Mouse (Mus musculus) forebrain, embryonic 10.5 days (tissue): ENCODE data around the gene Kctd8. TPM values are rescaled to one million over a fixed set of nuclear protein-coding genes. Genes with fewer than 3 reads are reported as not detected.
"Not testable (repeated sequence)": the region's sequence is repeated elsewhere in the genome, so short reads cannot be mapped to it uniquely, and the experiment has no call there.

Experiments
- DNase-seq: peaks from one replicate; pipeline ENCODE4 v3.0.0-alpha.2; 2017; ENCODE audit warnings: low spot score; ENCODE audit errors: extremely low spot score
- H3K27ac ChIP-seq: fragments of 300-500 bp; sonication (generic); 2 replicates; pipeline ENCODE4 v1.5.1; 2016; ENCODE audit warnings: mild to moderate bottlenecking
- H3K27me3 ChIP-seq: fragments of 300-500 bp; sonication (generic); 2 replicates; pipeline ENCODE4 v1.6.1; 2016; ENCODE audit warnings: mild to moderate bottlenecking; ENCODE audit not compliant: poor library complexity, severe bottlenecking
- H3K36me3 ChIP-seq: fragments of 300-500 bp; sonication (generic); replicated peaks from 2 replicates; pipeline ENCODE4 v1.6.1; 2016; ENCODE audit warnings: mild to moderate bottlenecking, moderate library complexity
- H3K4me1 ChIP-seq: fragments of 300-500 bp; sonication (generic); 2 replicates; pipeline ENCODE4 v1.6.1; 2016
- H3K4me3 ChIP-seq: fragments of 300-500 bp; sonication (generic); 2 replicates; pipeline ENCODE4 v1.5.1; 2016; ENCODE audit warnings: mild to moderate bottlenecking, moderate library complexity
- H3K9me3 ChIP-seq: fragments of 300-500 bp; sonication (generic); 2 replicates; pipeline ENCODE4 v1.6.1; 2016; ENCODE audit warnings: mild to moderate bottlenecking, moderate library complexity
- WGBS: fragments of 180-500 bp; shearing (Covaris S2); methylation state at CpG from one replicate; pipeline ENCODE4 v1.1.7; 2016; 5-methylcytosine and 5-hydroxymethylcytosine counted together
- polyA plus RNA-seq: library from polyadenylated mRNA; unstranded; fragments of >200 nt; fragmentation: Nextera tagmentation; extraction: Ambion mirVana; gene quantifications from 2 replicates; pipeline ENCODE4 v1.2.1, GENCODE M21; 2016

Kctd8 gene
- polyA plus RNA-seq, 1 experiment from 2014 or later, result 0.68 TPM

DNA sequence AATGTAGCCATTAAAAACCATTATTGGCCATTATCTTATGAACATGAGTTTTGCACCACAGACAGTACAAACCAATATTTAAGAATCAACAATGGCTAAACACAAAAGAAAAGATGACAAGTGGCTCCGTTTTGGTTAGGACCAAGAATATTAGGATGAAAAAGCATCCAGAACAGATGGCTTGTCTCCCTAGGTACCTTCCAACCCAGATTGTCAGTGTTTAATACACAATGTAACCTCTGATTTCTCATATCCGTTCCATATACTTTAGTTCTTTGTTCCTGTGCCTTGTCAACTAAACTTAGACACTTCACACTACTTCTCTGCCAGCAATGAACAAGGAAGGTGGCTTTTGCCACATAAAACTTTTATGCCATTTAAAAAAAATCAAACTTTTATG is 89.1 kb downstream of the Kctd8 start:
- H3K9me3 ChIP-seq, result no peaks in the 10 kb centered on the region
- H3K36me3 ChIP-seq, result no peaks in the 10 kb centered on the region
- no peak overlapping the region for H3K27ac ChIP-seq
- H3K4me1 ChIP-seq, result no peaks in the 10 kb centered on the region
- WGBS, result 88% methylated on average over 2 of the region's 2 CpGs
- no peak for DNase-seq
- no peaks in the 10 kb centered on the region for H3K27me3 ChIP-seq
- H3K4me3 ChIP-seq, result no peak overlapping the region

DNA sequence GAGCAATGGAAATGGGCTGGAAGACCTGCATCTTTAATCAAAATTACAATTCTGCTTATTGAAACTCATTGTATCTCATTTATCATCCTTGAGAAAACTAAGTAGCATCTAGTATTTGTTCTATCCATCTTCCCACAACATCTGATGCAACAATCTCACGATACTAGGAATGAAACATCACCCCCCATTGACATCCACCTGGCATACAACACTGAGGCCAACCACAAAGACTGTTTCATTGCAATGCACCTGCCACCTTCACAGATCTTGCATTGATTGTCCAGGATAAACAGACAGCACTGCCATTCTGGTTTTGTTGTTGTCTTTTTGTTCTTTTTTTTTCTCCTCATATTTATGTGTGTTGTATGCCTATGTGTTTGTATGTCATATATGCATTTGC is 99.5 kb downstream of the Kctd8 start:
- WGBS, result 89% methylated on average over 1 of the region's 1 CpGs
- DNase-seq, result no peak

DNA sequence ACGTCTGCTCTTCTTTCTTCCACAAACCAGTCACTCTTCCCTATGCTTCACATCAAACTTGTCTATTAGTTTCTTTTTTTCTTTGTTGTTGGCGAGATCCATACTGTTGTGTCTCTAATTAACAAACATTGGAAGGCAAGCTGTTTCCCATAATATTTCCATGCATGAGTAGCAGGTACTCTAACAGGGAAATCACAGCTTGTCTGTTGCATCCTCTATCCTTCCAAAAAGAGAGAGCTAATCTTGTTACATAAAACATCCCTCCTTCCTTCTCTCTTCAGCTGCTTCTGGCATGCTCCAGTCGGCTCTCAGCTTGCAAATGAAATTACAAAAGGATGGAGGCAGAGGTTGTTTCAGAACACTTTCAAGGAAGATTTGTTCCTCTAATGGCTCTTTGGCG is 107.9 kb downstream of the Kctd8 start:
- H3K4me1 ChIP-seq, result no peaks in the 10 kb centered on the region
- H3K27ac ChIP-seq, result no peak overlapping the region
- no peaks in the 10 kb centered on the region for H3K36me3 ChIP-seq
- no peaks in the 10 kb centered on the region for H3K27me3 ChIP-seq
- DNase-seq, result no peak
- no peak overlapping the region for H3K4me3 ChIP-seq
- no peaks in the 10 kb centered on the region for H3K9me3 ChIP-seq
- WGBS, result 65% methylated on average over 4 of the region's 4 CpGs

More for the DNA sequence above, 99.5 kb downstream of the Kctd8 start:
- no peaks in the 10 kb centered on the region for H3K9me3 ChIP-seq
- no peaks in the 10 kb centered on the region for H3K36me3 ChIP-seq
- H3K4me1 ChIP-seq, result no peaks in the 10 kb centered on the region
- no peak overlapping the region for H3K4me3 ChIP-seq
- H3K27ac ChIP-seq, result no peak overlapping the region
- no peaks in the 10 kb centered on the region for H3K27me3 ChIP-seq

DNA sequence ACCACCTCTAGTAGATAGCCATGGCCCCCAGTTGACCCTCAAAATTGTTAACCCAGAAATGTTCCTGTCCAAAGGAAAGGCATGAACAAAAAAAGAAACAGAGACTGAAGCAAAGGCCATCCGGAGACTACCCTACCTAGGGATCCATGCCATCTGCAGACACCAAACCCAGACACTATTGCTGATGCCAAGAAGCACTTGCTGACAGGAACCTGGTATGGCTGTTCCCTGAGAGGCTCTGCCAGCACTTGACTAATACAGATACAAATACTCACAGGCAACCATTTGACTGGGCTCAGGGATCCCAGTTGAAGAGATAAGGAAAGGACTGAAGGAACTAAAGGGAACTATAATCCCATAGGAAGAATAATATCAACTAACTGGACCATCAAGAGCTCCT is 109.8 kb downstream of the Kctd8 start:
- WGBS, result 90% methylated on average over 1 of the region's 1 CpGs

DNA sequence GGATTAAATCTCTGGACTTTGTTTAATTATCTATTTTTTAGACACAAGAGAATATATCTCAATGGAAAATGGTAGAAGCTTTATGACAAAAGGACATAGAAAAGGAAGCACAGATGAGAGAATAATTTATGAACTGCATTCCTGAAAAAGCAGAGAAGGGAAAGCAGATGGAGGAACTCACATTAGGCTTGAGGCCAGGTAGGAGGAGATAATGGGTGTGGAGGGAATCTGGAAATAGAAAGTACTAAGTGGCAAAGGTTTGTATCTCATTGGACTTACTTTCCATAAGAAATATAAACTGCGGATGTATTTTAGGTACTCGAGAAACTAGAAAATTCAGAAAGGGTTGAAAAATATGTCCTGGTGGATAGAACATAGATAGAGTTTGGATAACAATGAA is 114.3 kb downstream of the Kctd8 start:
- DNase-seq, result no peak
- Histone ChIP-seq H3K36me3 (no peaks in the 10 kb centered on the region), H3K9me3 (no peaks in the 10 kb centered on the region), H3K27ac (no peak overlapping the region), H3K4me3 (no peak overlapping the region), H3K4me1 (no peaks in the 10 kb centered on the region), H3K27me3 (no peaks in the 10 kb centered on the region)
- 91% methylated on average over 2 of the region's 2 CpGs for WGBS

More for the DNA sequence above, 109.8 kb downstream of the Kctd8 start:
- not testable (repeated sequence) for H3K9me3 ChIP-seq, H3K27me3 ChIP-seq, H3K4me1 ChIP-seq, DNase-seq, H3K27ac ChIP-seq, H3K36me3 ChIP-seq, H3K4me3 ChIP-seq

DNA sequence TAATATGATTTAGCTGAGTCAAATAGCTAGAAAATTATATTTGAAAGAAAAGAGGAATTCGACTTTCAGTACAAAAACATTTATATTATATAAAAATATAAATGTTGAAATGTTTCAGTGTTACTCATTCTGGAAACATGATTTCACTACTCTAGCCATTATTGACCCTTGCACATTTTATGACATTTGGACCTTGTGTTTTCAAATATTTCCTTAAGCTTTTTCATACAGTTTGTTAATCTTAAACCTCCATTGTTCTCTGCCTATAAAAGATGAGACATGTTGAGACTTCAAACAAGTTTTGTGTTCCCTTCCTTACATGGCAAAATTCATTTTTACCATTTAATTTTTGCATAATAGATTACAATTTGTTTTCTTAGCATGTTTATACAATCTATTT is 118.9 kb downstream of the Kctd8 start:
- H3K36me3 ChIP-seq, result no peaks in the 10 kb centered on the region
- no peak overlapping the region for H3K4me3 ChIP-seq
- 84% methylated on average over 1 of the region's 1 CpGs for WGBS
- no peaks in the 10 kb centered on the region for H3K27me3 ChIP-seq
- H3K27ac ChIP-seq, result no peak overlapping the region
- H3K4me1 ChIP-seq, result no peaks in the 10 kb centered on the region
- H3K9me3 ChIP-seq, result no peaks in the 10 kb centered on the region
- DNase-seq, result no peak

DNA sequence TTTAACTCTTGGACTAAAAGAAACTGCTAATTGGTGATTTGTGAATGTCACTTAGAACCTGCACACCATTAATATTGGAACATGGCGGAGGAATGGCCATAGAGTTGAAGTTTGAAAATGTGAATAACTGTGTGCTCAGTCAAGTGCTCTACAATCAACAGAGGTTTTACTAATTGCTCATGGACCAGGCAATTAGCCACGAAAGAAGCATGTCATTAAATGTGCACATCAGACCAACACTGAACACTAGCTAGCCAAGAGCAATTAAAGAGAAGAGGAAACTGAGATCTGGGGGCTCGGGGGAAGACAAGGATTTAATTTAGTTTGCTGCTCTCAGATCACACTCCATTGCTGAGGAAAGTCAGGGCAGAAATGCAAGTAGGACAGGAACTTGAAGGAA is 126.3 kb downstream of the Kctd8 start:
- no peak overlapping the region for H3K4me3 ChIP-seq
- H3K9me3 ChIP-seq, result no peaks in the 10 kb centered on the region
- no peaks in the 10 kb centered on the region for H3K36me3 ChIP-seq
- no peak for DNase-seq
- H3K27ac ChIP-seq, result no peak overlapping the region
- H3K4me1 ChIP-seq, result no peaks in the 10 kb centered on the region
- no peaks in the 10 kb centered on the region for H3K27me3 ChIP-seq
- WGBS, result 66% methylated on average over 3 of the region's 3 CpGs

DNA sequence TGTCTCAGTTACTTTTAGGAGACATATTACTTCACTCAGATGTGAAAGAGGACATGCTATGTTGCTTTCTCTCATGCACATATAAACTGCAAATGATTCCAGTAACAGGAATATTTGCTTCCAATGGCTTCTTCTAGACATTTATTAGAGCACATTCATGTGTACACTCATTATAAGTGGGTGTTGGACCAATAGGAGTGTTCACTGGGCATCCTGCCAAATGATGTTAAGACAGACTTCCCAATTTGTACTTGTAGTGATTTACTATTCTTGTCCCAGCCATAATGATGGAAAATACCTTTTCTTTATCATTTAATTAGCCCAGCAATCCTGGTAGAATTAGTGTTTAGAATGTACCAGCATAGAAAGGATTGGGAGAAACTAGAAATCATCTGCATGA is 132.1 kb downstream of the Kctd8 start:
- no peak overlapping the region for H3K4me3 ChIP-seq
- H3K9me3 ChIP-seq, result no peaks in the 10 kb centered on the region
- no peaks in the 10 kb centered on the region for H3K4me1 ChIP-seq
- no peak for DNase-seq
- no peaks in the 10 kb centered on the region for H3K27me3 ChIP-seq
- H3K36me3 ChIP-seq, result no peaks in the 10 kb centered on the region
- H3K27ac ChIP-seq, result no peak overlapping the region

DNA sequence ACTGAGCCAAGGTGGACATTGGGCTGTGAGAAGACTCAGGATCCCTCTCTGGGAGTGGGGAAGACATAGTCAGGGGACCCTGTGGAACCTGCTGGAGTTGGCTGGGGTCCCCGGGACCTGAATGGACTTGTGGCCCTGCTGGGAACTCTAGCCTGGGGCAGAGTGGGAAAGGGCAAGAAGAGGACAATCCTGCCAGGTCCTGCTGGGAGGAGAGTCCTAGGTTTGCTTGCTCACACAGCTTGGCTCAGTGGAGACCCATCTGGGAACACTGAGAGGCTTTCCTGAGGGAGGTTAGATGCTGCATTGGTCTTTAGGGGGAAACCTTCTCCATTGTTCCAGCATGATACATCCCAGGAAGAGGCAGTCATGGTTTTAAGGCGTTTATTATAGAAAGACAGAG is 133.8 kb downstream of the Kctd8 start:
- H3K9me3 ChIP-seq, result no peaks in the 10 kb centered on the region
- no peak overlapping the region for H3K4me3 ChIP-seq
- no peak for DNase-seq
- 66% methylated on average over 2 of the region's 2 CpGs for WGBS
- no peak overlapping the region for H3K27ac ChIP-seq
- no peaks in the 10 kb centered on the region for H3K27me3 ChIP-seq
- H3K36me3 ChIP-seq, result no peaks in the 10 kb centered on the region
- H3K4me1 ChIP-seq, result no peaks in the 10 kb centered on the region

DNA sequence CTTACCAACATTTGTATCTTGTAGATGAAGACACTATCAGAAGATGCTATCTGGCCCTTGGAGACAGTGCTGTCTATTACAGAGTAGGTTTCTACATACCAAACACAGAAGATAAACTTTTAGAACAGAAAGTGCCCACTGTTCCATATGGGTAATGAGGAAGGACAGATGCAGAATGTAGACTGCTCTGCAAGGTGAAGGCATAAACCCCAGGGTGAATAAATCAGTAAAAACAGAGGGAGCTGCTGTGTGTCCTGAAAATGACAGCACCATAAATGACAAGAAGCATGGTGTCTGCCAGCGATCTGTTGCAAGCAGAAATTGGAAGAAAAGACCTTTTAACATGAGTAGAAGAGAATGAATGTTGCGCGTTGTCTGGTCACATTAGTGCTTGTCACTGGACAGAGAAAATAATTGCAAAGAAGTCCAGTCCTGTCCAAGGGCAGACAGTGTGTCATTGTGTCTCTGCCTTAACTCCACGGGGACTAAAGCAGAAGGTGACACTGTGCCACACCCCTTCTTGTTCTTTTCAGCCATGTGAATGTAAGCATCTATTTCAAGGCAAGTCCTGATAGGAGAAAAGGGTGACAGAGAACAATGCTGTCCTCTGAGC is 181.5 kb downstream of the Kctd8 start:
- H3K36me3 ChIP-seq, result no peaks in the 10 kb centered on the region
- WGBS, result 78% methylated on average over 4 of the region's 4 CpGs
- no peak overlapping the region for H3K4me3 ChIP-seq
- H3K27ac ChIP-seq, result no peak overlapping the region
- DNase-seq, result no peak
- no peaks in the 10 kb centered on the region for H3K27me3 ChIP-seq
- H3K9me3 ChIP-seq, result no peaks in the 10 kb centered on the region
- no peaks in the 10 kb centered on the region for H3K4me1 ChIP-seq

DNA sequence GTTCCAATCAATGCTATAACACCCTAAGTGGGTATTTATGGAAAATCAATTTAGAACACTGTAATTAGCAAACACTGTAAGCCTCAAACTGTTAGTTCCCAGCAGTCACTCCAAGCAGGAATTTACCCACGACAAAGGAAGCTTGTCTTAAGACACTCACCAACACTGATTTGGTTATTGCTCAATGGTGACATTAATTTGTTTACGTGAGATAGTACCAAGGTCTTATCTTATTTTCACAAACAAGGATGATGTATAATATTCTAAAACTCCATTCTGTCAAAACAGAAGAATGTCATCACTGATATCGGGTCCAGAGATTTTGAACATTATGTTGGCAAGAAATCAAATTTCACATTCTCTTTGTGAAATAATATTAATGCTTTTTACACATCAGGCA is 185.0 kb downstream of the Kctd8 start:
- 90% methylated on average over 3 of the region's 3 CpGs for WGBS

DNA sequence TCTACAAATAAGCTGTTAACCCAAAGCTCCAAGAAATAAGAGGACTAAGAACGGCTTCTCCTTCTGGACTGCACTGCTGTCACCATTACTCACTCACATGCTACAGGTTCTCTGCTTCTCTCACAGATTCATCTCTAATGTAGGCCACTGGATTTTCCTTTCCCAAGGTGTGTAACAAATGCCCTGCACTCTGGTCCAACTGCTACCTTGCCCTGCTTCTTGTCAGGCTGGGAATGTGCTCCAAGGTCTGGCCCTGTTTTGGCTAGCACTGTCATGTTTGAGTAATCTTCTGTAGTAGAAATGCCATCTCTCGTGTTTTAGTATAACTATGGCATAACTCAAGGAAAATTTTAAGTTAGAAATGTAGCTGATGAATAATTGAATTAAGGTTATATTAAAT is 195.7 kb downstream of the Kctd8 start:
- DNase-seq, result no peak
- no peaks in the 10 kb centered on the region for H3K36me3 ChIP-seq
- H3K9me3 ChIP-seq, result no peaks in the 10 kb centered on the region
- no peaks in the 10 kb centered on the region for H3K4me1 ChIP-seq
- no peak overlapping the region for H3K27ac ChIP-seq
- H3K27me3 ChIP-seq, result no peaks in the 10 kb centered on the region
- WGBS, result 86% methylated on average over 2 of the region's 2 CpGs
- no peak overlapping the region for H3K4me3 ChIP-seq

More for the DNA sequence above, 185.0 kb downstream of the Kctd8 start:
- Histone ChIP-seq H3K36me3 (no peaks in the 10 kb centered on the region), H3K27me3 (no peaks in the 10 kb centered on the region), H3K4me1 (no peaks in the 10 kb centered on the region), H3K27ac (no peak overlapping the region), H3K9me3 (no peaks in the 10 kb centered on the region), H3K4me3 (no peak overlapping the region)
- no peak for DNase-seq

DNA sequence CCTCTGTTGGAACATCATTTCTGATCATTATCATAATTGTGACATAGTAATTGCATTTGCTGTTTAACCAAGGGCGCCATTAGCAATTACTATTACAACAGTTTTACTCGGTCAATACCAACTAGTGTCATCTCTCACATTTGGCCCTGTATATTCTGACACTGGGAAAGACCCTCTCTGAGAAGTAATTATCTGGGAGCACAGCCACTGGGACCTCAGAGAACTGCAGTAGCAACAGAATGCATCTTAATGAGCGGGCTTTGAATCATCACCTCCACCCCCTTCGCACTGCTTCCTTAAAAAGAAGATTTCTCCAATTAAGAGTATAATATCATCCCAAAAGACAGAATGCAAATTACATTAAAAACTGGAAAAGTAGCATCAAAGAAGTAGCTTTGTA is 200.4 kb downstream of the Kctd8 start:
- no peaks in the 10 kb centered on the region for H3K27me3 ChIP-seq
- H3K9me3 ChIP-seq, result no peaks in the 10 kb centered on the region
- no peak for DNase-seq
- H3K36me3 ChIP-seq, result no peaks in the 10 kb centered on the region
- no peak overlapping the region for H3K27ac ChIP-seq
- H3K4me3 ChIP-seq, result no peak overlapping the region
- no peaks in the 10 kb centered on the region for H3K4me1 ChIP-seq
- 87% methylated on average over 4 of the region's 4 CpGs for WGBS

DNA sequence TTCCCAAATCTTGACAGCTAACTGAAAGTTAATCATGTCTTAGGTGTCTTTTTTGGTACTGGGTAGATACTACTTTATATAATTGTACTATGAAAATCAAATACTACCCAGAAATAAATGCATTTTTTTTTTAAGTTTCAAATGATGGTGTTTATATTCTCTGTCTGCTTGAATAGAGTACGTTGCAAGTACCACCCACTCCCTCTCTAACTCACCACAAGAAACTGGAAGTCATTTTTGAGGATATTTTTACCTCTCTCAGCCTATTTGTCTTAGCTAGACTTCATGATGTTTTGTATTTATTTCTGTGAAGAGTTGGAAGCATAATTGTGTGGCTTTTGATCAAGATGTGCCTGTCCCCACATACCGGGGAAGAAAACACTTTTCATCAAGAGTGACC is 232.8 kb downstream of the Kctd8 start:
- no peaks in the 10 kb centered on the region for H3K36me3 ChIP-seq
- H3K4me1 ChIP-seq, result no peaks in the 10 kb centered on the region
- H3K27ac ChIP-seq, result no peak overlapping the region
- H3K9me3 ChIP-seq, result no peaks in the 10 kb centered on the region
- no peak for DNase-seq
- H3K4me3 ChIP-seq, result no peak overlapping the region
- 86% methylated on average over 2 of the region's 2 CpGs for WGBS
- H3K27me3 ChIP-seq, result no peaks in the 10 kb centered on the region
